Mouse (Mus musculus): ENCODE data around the gene Tmem150c.

DNA sequence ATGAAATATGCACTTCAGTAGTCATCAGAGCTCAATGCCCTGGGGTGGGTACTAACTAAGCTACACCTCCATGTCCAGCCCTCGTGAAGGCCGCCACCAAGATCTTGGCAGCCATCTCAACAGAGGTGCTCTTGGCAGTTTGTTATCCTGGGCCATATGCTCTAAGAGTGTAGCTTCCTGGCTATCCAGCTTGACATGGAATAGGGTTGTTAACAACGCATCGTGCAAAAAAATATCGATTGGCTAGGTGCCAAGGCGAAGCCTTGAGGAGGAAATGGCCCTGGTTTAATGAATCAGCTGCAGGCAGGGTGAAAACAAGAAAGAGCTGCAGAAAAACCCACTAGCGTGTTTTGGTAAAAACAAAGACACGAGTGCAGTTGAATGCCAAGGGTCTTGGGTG lies 74.5 kb downstream of the Tmem150c start:
- TF ChIP-seq CTCF (IDR thresholded peaks at IDR 0.05; ENCODE audit: borderline replicate concordance, extremely low read depth, insufficient read depth, insufficient read length) (no peak), POLR2A (IDR thresholded peaks at IDR 0.05; ENCODE audit: borderline replicate concordance, extremely low read depth, insufficient read depth, insufficient read length, poor library complexity, severe bottlenecking) (no peak)

Data from brain, embryonic 14.5 days (tissue).